In genomic region chr6:34777981-34778668, GRCm38 (mm10) we compare ENCODE assay signal across 14 mouse cellular contexts. TPM values are rescaled to one million over a fixed set of nuclear protein-coding genes. Genes with fewer than 3 reads are reported as not detected.
A peak's percentile ranks its signal among the peaks of the same experiment; 100 is the strongest.
DNase-seq lines count a peak whose midpoint lies in the region; ATAC-seq and TF ChIP-seq lines count a peak whose summit lies in the region.
"Had no signal": no experiment of that assay in that cellular context is flagged by ENCODE, and none has a peak within 500 bp of the region (broad histone marks: within the 10 kb centered on the region; RNA-seq: fewer than 3 reads in every experiment).

No protein-coding gene starts in this region.

- DNase-seq in heart, adult 2 months, result no peak
- DNase-seq in heart, postnatal 4 days, result no peak
- DNase-seq in midbrain, embryonic 11.5 days (ENCODE audit: low spot score, missing footprints), result peak; percentile 66
- no peak for DNase-seq in ES-E14 (ENCODE audit: low read depth, low spot score)
- DNase-seq in splenic B cell, adult 2 months (ENCODE audit: low read depth, low spot score), result peak; percentile 36
- DNase-seq in cerebellum, adult 18-20 months, result no peak
- DNase-seq: adrenal gland, postnatal 10 days had no signal

- no peak overlapping the region for H3K4me2 ChIP-seq in midbrain, embryonic 11.5 days
- no peak overlapping the region for H3K4me2 ChIP-seq in midbrain, embryonic 15.5 days
- H3K4me2 ChIP-seq: embryonic facial prominence, embryonic 15.5 days; forebrain, embryonic 15.5 days; heart, embryonic 15.5 days; lung, embryonic 15.5 days; neural tube, embryonic 13.5 days had no signal

- ATAC-seq in midbrain, embryonic 11.5 days (ENCODE audit: low FRiP score), result no peak
- ATAC-seq in midbrain, embryonic 15.5 days (replicated peaks), result no peak
- ATAC-seq: forebrain, embryonic 15.5 days had no signal

- H3K9me3 ChIP-seq in midbrain, embryonic 11.5 days (ENCODE audit: control insufficient read depth, low read length), result no peaks in the 10 kb centered on the region
- no peaks in the 10 kb centered on the region for H3K9me3 ChIP-seq in midbrain, embryonic 15.5 days
- H3K9me3 ChIP-seq in ES-E14 (ENCODE audit: control insufficient read depth, insufficient read depth, low read depth, low read length), result no peaks in the 10 kb centered on the region
- H3K9me3 ChIP-seq: embryonic facial prominence, embryonic 15.5 days; forebrain, embryonic 15.5 days; heart, embryonic 15.5 days; lung, embryonic 15.5 days; midbrain, embryonic 10.5 days; neural tube, embryonic 13.5 days had no signal

- TF ChIP-seq EP300 in heart, adult 2 months (IDR thresholded peaks at IDR 0.05; ENCODE audit: insufficient read depth, low read depth, low read length), result no peak

- H3K36me3 ChIP-seq in heart, adult 2 months (ENCODE audit: control insufficient read depth, insufficient read depth, low read length), result no peaks in the 10 kb centered on the region
- no peaks in the 10 kb centered on the region for H3K36me3 ChIP-seq in midbrain, embryonic 11.5 days (ENCODE audit: control insufficient read depth, insufficient read depth, low read length)
- no peaks in the 10 kb centered on the region; the same call in 1 of the 2 replicates for H3K36me3 ChIP-seq in midbrain, embryonic 15.5 days (replicated peaks)
- H3K36me3 ChIP-seq in ES-E14 (ENCODE audit: control insufficient read depth, insufficient read depth, low read length, poor library complexity, severe bottlenecking), result no peaks in the 10 kb centered on the region
- H3K36me3 ChIP-seq in splenic B cell, adult 2 months (ENCODE audit: control insufficient read depth, insufficient read depth, low read length, poor library complexity, severe bottlenecking), result no peaks in the 10 kb centered on the region
- H3K36me3 ChIP-seq: forebrain, embryonic 15.5 days; neural tube, embryonic 13.5 days had no signal

- H3K4me3 ChIP-seq in heart, adult 2 months, result no peak overlapping the region
- H3K4me3 ChIP-seq in midbrain, embryonic 11.5 days (ENCODE audit: low read depth, low read length), result no peak overlapping the region
- no peak overlapping the region for H3K4me3 ChIP-seq in midbrain, embryonic 15.5 days
- H3K4me3 ChIP-seq in ES-E14 (ENCODE audit: insufficient read depth in 1 of 2, low read depth in 1 of 2, low read length in 2 of 2, poor library complexity in 1 of 2, severe bottlenecking in 1 of 2), result no peak overlapping the region
- H3K4me3 ChIP-seq: embryonic facial prominence, embryonic 15.5 days; forebrain, embryonic 15.5 days; heart, embryonic 15.5 days; lung, embryonic 15.5 days; midbrain, embryonic 10.5 days; neural tube, embryonic 13.5 days had no signal

- H3K79me2 ChIP-seq in heart, adult 2 months (replicated peaks; ENCODE audit: control insufficient read depth, insufficient read depth, low read length), result no peaks in the 10 kb centered on the region

- TF ChIP-seq CTCF in heart, adult 2 months (IDR thresholded peaks at IDR 0.05), result peak; percentile 65

- WGBS in heart, adult 2 months, result 69% methylated on average over 10 of the region's 10 CpGs
- 70% methylated on average over 10 of the region's 10 CpGs for WGBS in midbrain, embryonic 11.5 days
- 70% methylated on average over 10 of the region's 10 CpGs for WGBS in midbrain, embryonic 15.5 days

- no peak overlapping the region for H3K9ac ChIP-seq in heart, adult 2 months (ENCODE audit: low read depth, low read length)
- no peak overlapping the region for H3K9ac ChIP-seq in midbrain, embryonic 11.5 days (ENCODE audit: low read length)
- no peak overlapping the region for H3K9ac ChIP-seq in midbrain, embryonic 15.5 days
- no peak overlapping the region for H3K9ac ChIP-seq in ES-E14 (ENCODE audit: insufficient read depth, low read depth, low read length, poor library complexity, severe bottlenecking)
- H3K9ac ChIP-seq: embryonic facial prominence, embryonic 15.5 days; forebrain, embryonic 15.5 days; heart, embryonic 15.5 days; lung, embryonic 15.5 days; neural tube, embryonic 13.5 days had no signal

- intact Hi-C loops in heart, adult 2 months (cut with DNase I), result no loop called here

- in situ Hi-C loops in ES-E14 (cut with MboI; ENCODE audit: low sequenced_read_pairs in 2 of 2, unreplicated experiment in 2 of 2), result no loop called here

- no peaks in the 10 kb centered on the region for H3K27me3 ChIP-seq in heart, adult 2 months (ENCODE audit: control insufficient read depth, insufficient read depth, low read length)
- H3K27me3 ChIP-seq in midbrain, embryonic 11.5 days (ENCODE audit: control insufficient read depth, insufficient read depth, low read length), result no peaks in the 10 kb centered on the region; the same call in 1 of the 2 replicates
- H3K27me3 ChIP-seq in midbrain, embryonic 15.5 days (replicated peaks), result no peaks in the 10 kb centered on the region
- H3K27me3 ChIP-seq in splenic B cell, adult 2 months (ENCODE audit: control insufficient read depth, insufficient read depth, low read length, poor library complexity, severe bottlenecking), result no peaks in the 10 kb centered on the region
- H3K27me3 ChIP-seq: embryonic facial prominence, embryonic 15.5 days; forebrain, embryonic 15.5 days; heart, embryonic 15.5 days; lung, embryonic 15.5 days; neural tube, embryonic 13.5 days had no signal

- H3K4me1 ChIP-seq in heart, adult 2 months (ENCODE audit: control insufficient read depth, insufficient read depth, low read length), result peaks cover 2% of the 10 kb centered on the region; the same call in 1 of the 2 replicates
- H3K4me1 ChIP-seq in midbrain, embryonic 11.5 days (ENCODE audit: control insufficient read depth, insufficient read depth, low read length), result no peaks in the 10 kb centered on the region; the same call in 1 of the 2 replicates
- H3K4me1 ChIP-seq in midbrain, embryonic 15.5 days, result peaks cover 6% of the 10 kb centered on the region
- peaks cover 0 to 3% of the 10 kb centered on the region in 2 experiments; a peak in 2 of 4 replicates for H3K4me1 ChIP-seq in ES-E14 (ENCODE audit: control insufficient read depth in 2 of 2, insufficient read depth in 2 of 2, low read length in 2 of 2, poor library complexity in 1 of 2)
- H3K4me1 ChIP-seq: embryonic facial prominence, embryonic 15.5 days; heart, embryonic 15.5 days had no signal

- no peak for TF ChIP-seq POLR2A in heart, adult 2 months (IDR thresholded peaks at IDR 0.05; ENCODE audit: insufficient read depth, low read depth, low read length)

- no peak overlapping the region for H3K27ac ChIP-seq in heart, adult 2 months
- H3K27ac ChIP-seq in midbrain, embryonic 11.5 days (ENCODE audit: low read depth, low read length), result no peak overlapping the region
- H3K27ac ChIP-seq in midbrain, embryonic 15.5 days, result no peak overlapping the region
- H3K27ac ChIP-seq in ES-E14 (ENCODE audit: insufficient read depth, low read depth, low read length, poor library complexity, severe bottlenecking), result no peak overlapping the region
- H3K27ac ChIP-seq: embryonic facial prominence, embryonic 15.5 days; forebrain, embryonic 15.5 days; heart, embryonic 15.5 days; lung, embryonic 15.5 days; midbrain, embryonic 10.5 days; neural tube, embryonic 13.5 days had no signal

TF ChIP-seq in ES-E14, 5 proteins besides CTCF, POLR2A, EP300 and RAD21:
- TF ChIP-seq HCFC1 (IDR thresholded peaks at IDR 0.05; ENCODE audit: borderline replicate concordance, insufficient read depth, low read length), result no peak
- peak; percentile 39; the same call in 1 of the 2 replicates for TF ChIP-seq ZC3H11A (IDR thresholded peaks at IDR 0.05; ENCODE audit: borderline replicate concordance, low read depth, low read length)

RNA-seq across cellular contexts. Expression of gene Agbl3, which starts 2.1 kb away (rescaled TPM):
- 1 to 10 TPM; 2.5 to 3.7 TPM for total RNA-seq in heart, adult 2 months (2021)
- 2.6 and 3.4 TPM in 2 replicates for polyA plus RNA-seq in heart, adult 2 months (2012; rRNA removed)
- 1 to 10 TPM; 6.9 to 7.5 TPM for total RNA-seq in heart, postnatal 4 days (2021)
- 5.7 and 6.1 TPM in 2 replicates for polyA plus RNA-seq in midbrain, embryonic 11.5 days (2014; fragmentation: Nextera tagmentation; extraction: Ambion mirVana)
- polyA plus RNA-seq in midbrain, embryonic 15.5 days (2015; fragmentation: Nextera tagmentation; extraction: Ambion mirVana), result 10.5 and 11.9 TPM in 2 replicates
- total RNA-seq in ES-E14 (2012; rRNA removed), result 1.3 and 2.6 TPM in 2 replicates

Comparison
In these comparisons a context has a peak if more than half of its experiments do, and no peak if none do; other contexts are left out.
1. DNase-seq: peak in midbrain, embryonic 11.5 days (single experiment) and splenic B cell, adult 2 months (single experiment); none in heart, adult 2 months (0 of 2), heart, postnatal 4 days (single experiment), ES-E14 (single experiment) and cerebellum, adult 18-20 months (0 of 2).